Mouse (Mus musculus) embryo, embryonic 11.5 days (tissue): ENCODE data around the gene Ms4a2.

ENCODE experiments used
- DNase-seq: peaks from one replicate; pipeline ENCODE4 v3.0.0-alpha.2; 2012; ENCODE audit warnings: low read depth, low spot score

Gene Ms4a2

GRCm38 (mm10) chr19:11589891-11590449, 33.5 kb downstream of the Ms4a2 start:
- DNase-seq: no peak

- DNase-seq: no peak
Observed at GRCm38 (mm10) chr19:11589205-11589604, 34.3 kb downstream of the Ms4a2 start.

- DNase-seq: no peak
Observed at GRCm38 (mm10) chr19:11574965-11575364, 48.6 kb downstream of the Ms4a2 start.
